Mouse (Mus musculus) midbrain, embryonic 16.5 days (tissue): ENCODE results near the gene Znhit3. TPM values are rescaled to one million over a fixed set of nuclear protein-coding genes. Genes with fewer than 3 reads are reported as not detected.

Experiments
- ATAC-seq: fragments of 200-750 bp; cut with Nextera tagmentation; 2 replicates; pipeline ENCODE4 v1.8.0; 2017; ENCODE audit warnings: moderate TSS enrichment
- H3K27ac ChIP-seq: fragments of 300-500 bp; sonication (generic); 2 replicates; pipeline ENCODE4 v1.5.1; 2014; ENCODE audit warnings: mild to moderate bottlenecking, low read length, mixed read lengths
- H3K27me3 ChIP-seq: fragments of 300-500 bp; sonication (generic); 2 replicates; pipeline ENCODE4 v1.6.1; 2014; ENCODE audit warnings: low read depth, low read length, mixed read lengths; ENCODE audit not compliant: control insufficient read depth, insufficient read depth
- H3K36me3 ChIP-seq: fragments of 300-500 bp; sonication (generic); 2 replicates; pipeline ENCODE4 v1.6.1; 2014; ENCODE audit warnings: mild to moderate bottlenecking, low read length, moderate library complexity, mixed read lengths; ENCODE audit not compliant: control insufficient read depth, insufficient read depth
- H3K4me1 ChIP-seq: fragments of 300-500 bp; sonication (generic); 2 replicates; pipeline ENCODE4 v1.6.1; 2014; ENCODE audit warnings: mild to moderate bottlenecking, low read length, mixed read lengths; ENCODE audit not compliant: control insufficient read depth, insufficient read depth
- H3K4me2 ChIP-seq: fragments of 300-500 bp; sonication (generic); 2 replicates; pipeline ENCODE4 v1.6.1; 2014; ENCODE audit warnings: mild to moderate bottlenecking, low read length, mixed read lengths
- H3K4me3 ChIP-seq: fragments of 300-500 bp; sonication (generic); 2 replicates; pipeline ENCODE4 v1.5.1; 2014; ENCODE audit warnings: low read depth, mild to moderate bottlenecking, low read length, moderate library complexity, mixed read lengths
- H3K9ac ChIP-seq: fragments of 300-500 bp; sonication (generic); 2 replicates; pipeline ENCODE4 v1.6.1; 2014; ENCODE audit warnings: low read depth, low read length, mixed read lengths
- H3K9me3 ChIP-seq: fragments of 300-500 bp; sonication (generic); replicated peaks from 2 replicates; pipeline ENCODE4 v1.6.1; 2014; ENCODE audit warnings: mild to moderate bottlenecking, low read length, mixed read lengths; ENCODE audit not compliant: control insufficient read depth, poor library complexity, severe bottlenecking
- WGBS: fragments of 180-500 bp; shearing (Covaris S2); extraction: QIAGEN DNeasy Blood & Tissue Kit; methylation state at CpG from one replicate; pipeline ENCODE4 v1.1.7; 2014; 5-methylcytosine and 5-hydroxymethylcytosine counted together
- polyA plus RNA-seq: library from polyadenylated mRNA; unstranded; fragments of >200 nt; fragmentation: Nextera tagmentation; extraction: Ambion mirVana; gene quantifications from 2 replicates; pipeline ENCODE4 v1.2.1, GENCODE M21; 2015

Gene Znhit3
- polyA plus RNA-seq, 1 experiment from 2014 or later: 63.4 TPM

DNA sequence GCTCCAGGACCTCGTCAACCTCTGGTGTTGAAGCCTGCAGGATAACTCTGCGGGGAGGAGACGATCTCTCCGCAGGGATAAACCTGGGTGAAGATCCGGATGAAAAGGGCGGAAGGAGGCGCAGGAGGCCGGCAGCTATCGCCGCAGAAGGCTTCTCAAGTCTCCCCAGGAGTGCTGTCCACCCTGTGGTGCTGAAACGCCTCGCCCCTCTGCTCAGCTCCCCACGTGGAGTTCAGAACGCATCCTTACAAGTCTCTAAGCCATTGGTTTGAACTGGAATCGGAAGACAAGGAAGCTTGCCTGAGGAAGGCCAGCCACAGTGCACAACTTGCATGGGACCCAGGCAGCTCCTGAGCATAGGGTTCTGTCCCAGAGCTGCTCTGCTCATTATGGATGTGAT is 27.8 kb upstream of the Znhit3 start:
- no peaks in the 10 kb centered on the region for H3K9me3 ChIP-seq
- H3K27ac ChIP-seq: no peak overlapping the region
- peaks cover 19% of the 10 kb centered on the region for H3K4me1 ChIP-seq
- no peaks in the 10 kb centered on the region; the same call in 1 of the 2 replicates for H3K27me3 ChIP-seq
- no peak for ATAC-seq
- H3K9ac ChIP-seq: peak overlapping the region; percentile 38; the same call in 1 of the 2 replicates
- no peaks in the 10 kb centered on the region for H3K36me3 ChIP-seq
- H3K4me3 ChIP-seq: peak overlapping the region; percentile 8; the same call in 1 of the 2 replicates
- WGBS: 2% methylated on average over 15 of the region's 15 CpGs
- peak overlapping the region; percentile 44 for H3K4me2 ChIP-seq

DNA sequence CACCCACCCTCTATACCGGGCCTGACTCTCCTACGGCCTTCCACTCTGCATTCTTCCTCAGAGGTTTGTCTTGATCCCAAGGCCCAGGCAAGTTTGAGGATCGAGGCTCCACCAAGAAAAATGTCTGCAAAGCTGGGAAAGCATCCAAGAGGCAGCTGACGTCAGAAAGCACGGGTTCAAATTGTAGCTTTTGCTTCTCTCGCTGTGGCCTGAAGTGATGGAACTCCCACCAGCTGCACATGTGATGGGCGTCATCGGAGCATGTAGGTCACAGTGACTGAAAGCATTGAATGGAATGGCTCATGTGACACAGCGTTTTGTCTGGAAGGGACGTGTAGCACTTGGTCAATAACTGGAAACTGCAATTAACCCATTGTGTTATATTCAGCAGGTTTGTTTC is 24.0 kb upstream of the Znhit3 start:
- no peaks in the 10 kb centered on the region for H3K36me3 ChIP-seq
- no peak overlapping the region for H3K4me2 ChIP-seq
- H3K9me3 ChIP-seq: no peaks in the 10 kb centered on the region
- H3K27me3 ChIP-seq: no peaks in the 10 kb centered on the region
- H3K4me1 ChIP-seq: peaks cover 18% of the 10 kb centered on the region
- no peak overlapping the region for H3K4me3 ChIP-seq
- 69% methylated on average over 10 of the region's 10 CpGs for WGBS
- H3K27ac ChIP-seq: no peak overlapping the region
- no peak overlapping the region for H3K9ac ChIP-seq
- no peak for ATAC-seq

DNA sequence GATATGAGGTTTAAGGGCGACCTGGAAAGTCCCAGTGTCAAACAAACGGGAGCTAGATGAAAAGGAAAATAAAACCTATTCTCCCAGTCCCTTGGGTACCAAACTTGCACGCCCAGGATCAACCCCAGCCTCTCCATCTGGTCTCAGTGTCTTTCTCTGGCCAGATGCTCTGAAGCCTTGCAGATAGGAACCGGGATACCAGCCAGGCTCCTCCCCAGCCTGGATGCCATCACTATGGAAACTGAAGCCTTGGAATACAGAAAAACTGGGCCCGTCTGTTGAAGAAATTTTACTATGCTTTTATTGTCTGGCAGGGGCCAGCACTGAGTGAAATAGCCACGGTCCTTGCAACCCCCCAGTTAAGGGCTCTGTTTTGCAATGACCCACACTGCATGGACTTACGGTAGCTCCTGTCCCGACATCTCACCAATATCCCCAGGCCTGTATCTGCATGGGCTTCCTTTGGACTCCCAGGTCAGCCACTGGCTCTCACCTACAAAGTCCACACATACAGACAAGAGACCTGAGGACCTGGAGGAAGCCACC is 23.4 kb upstream of the Znhit3 start:
- ATAC-seq: peak; percentile 11
- Histone ChIP-seq H3K4me1 (peaks cover 16% of the 10 kb centered on the region), H3K9me3 (no peaks in the 10 kb centered on the region), H3K27me3 (no peaks in the 10 kb centered on the region), H3K27ac (no peak overlapping the region), H3K9ac (no peak overlapping the region), H3K36me3 (no peaks in the 10 kb centered on the region), H3K4me3 (no peak overlapping the region), H3K4me2 (no peak overlapping the region)
- 52% methylated on average over 8 of the region's 8 CpGs for WGBS

DNA sequence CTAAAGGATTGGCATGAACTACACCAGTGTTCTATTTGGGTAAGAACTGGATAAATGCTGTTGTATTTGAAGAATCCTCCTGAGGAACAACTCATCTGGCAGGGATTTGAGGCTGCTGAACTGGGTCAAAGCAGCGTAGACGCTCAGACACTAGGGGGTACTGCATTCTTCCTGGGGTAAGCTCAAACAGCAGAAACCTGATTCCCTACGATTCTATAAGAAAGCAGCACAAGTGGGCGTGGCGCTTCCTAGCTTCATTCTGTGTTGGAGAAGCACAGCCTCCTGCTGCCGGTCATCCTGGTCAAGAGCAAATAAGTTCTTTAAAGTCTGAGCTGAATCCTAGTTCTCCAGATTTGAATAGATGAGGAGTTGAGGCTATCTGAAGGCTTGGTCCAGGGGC is 16.1 kb upstream of the Znhit3 start:
- Histone ChIP-seq H3K4me1 (no peaks in the 10 kb centered on the region), H3K4me2 (no peak overlapping the region), H3K9me3 (no peaks in the 10 kb centered on the region), H3K4me3 (no peak overlapping the region), H3K27me3 (no peaks in the 10 kb centered on the region), H3K27ac (no peak overlapping the region), H3K36me3 (no peaks in the 10 kb centered on the region), H3K9ac (no peak overlapping the region)
- ATAC-seq: no peak
- WGBS: 10% methylated on average over 6 of the region's 6 CpGs

DNA sequence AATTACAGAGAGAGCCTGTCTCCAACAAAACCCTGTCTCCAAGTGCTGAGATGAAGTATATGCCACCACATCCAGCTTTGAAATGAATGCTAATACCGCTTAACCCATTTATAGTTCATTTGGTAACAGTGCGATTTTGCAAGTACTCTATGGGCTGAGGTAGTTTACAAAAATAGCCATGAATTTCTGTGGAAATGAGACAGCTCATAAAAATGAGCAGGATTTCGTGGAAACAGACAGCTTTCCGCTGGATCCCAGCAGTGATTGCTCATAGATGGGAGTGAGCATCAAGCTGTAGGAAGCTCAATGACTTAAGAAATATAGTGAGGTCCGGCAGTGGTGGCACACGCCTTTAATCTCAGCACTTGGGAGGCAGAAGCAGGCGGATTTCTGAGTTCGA is 4.8 kb upstream of the Znhit3 start:
- Histone ChIP-seq H3K9ac (no peak overlapping the region), H3K9me3 (no peaks in the 10 kb centered on the region), H3K36me3 (no peaks in the 10 kb centered on the region), H3K27me3 (no peaks in the 10 kb centered on the region), H3K4me3 (no peak overlapping the region), H3K4me2 (no peak overlapping the region), H3K4me1 (peaks cover 5% of the 10 kb centered on the region; the same call in 1 of the 2 replicates), H3K27ac (no peak overlapping the region)
- no peak for ATAC-seq
- 83% methylated on average over 8 of the region's 8 CpGs for WGBS

DNA sequence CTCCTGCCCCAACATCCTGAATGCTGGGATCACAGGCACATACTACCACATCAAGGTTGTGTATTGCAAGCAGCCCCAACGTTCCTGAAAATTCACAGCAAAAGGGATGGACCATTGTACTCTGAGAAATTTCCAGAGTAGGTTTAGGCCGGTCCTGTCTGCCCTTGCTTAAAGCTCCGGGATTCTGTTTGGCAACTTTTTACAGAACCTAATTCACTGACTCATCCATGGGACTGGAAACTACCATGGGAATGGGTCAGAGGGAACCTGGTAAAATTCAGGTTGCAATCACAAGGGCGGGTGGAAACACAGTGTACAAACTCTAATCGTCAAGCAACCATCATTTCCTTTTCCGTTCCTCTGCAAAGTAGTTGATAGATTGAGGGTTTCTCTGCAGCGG is 3.8 kb upstream of the Znhit3 start:
- no peak overlapping the region for H3K4me2 ChIP-seq
- no peaks in the 10 kb centered on the region for H3K9me3 ChIP-seq
- no peaks in the 10 kb centered on the region for H3K36me3 ChIP-seq
- H3K9ac ChIP-seq: no peak overlapping the region
- H3K27ac ChIP-seq: no peak overlapping the region
- peaks cover 11% of the 10 kb centered on the region for H3K4me1 ChIP-seq
- H3K27me3 ChIP-seq: no peaks in the 10 kb centered on the region
- WGBS: 76% methylated on average over 7 of the region's 7 CpGs
- H3K4me3 ChIP-seq: no peak overlapping the region
- no peak for ATAC-seq

DNA sequence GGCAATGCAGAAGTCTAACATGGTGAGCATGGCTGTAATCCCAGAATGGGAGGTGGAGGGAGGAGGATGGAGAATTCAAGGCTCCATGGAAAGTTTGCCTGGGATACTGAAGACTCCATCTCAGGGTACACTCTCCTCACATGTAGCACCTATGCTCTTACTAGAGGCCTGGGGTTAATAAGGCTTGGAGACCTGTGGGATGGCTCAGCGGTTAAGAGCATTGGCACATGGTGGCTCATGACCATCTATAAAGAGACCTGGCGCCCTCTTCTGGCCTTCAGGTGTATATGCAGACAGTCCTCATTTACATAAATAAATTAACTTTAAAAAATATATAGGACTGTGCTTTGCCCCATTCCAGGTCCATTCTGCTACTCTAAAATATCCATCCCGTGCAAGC is 3.1 kb upstream of the Znhit3 start:
- H3K4me1 ChIP-seq: peaks cover 16% of the 10 kb centered on the region
- H3K9ac ChIP-seq: no peak overlapping the region
- no peaks in the 10 kb centered on the region for H3K9me3 ChIP-seq
- ATAC-seq: no peak
- H3K4me3 ChIP-seq: no peak overlapping the region
- no peaks in the 10 kb centered on the region for H3K27me3 ChIP-seq
- no peak overlapping the region for H3K4me2 ChIP-seq
- no peaks in the 10 kb centered on the region for H3K36me3 ChIP-seq
- no peak overlapping the region for H3K27ac ChIP-seq
- WGBS: 40% methylated on average over 3 of the region's 3 CpGs

DNA sequence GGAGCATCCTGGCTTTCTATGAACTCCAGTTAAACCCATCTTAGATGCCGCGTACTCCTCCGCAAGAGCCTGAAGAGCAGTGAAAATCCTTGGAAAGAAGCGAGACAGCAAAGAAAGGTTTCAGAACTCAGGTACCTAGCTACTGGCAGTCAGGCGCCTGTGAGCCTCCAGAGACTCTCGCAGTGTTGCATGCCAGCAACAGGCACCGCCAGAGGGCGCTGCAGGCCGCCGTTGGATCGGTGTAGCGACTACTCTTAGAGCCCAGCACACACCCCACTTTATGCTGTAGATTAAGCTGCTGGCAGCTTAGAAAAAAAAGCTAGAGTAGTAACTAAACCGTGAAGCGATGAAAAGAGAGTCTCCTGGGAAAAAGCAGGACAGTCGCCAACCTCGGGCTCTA is 2.3 kb upstream of the Znhit3 start:
- Histone ChIP-seq H3K27me3 (no peaks in the 10 kb centered on the region), H3K27ac (no peak overlapping the region), H3K4me2 (peak overlapping the region; percentile 33), H3K36me3 (no peaks in the 10 kb centered on the region), H3K4me1 (peaks cover 18% of the 10 kb centered on the region), H3K4me3 (no peak overlapping the region), H3K9me3 (no peaks in the 10 kb centered on the region), H3K9ac (no peak overlapping the region)
- peak; percentile 79; the same call in 1 of the 2 replicates for ATAC-seq
- WGBS: 6% methylated on average over 16 of the region's 16 CpGs

DNA sequence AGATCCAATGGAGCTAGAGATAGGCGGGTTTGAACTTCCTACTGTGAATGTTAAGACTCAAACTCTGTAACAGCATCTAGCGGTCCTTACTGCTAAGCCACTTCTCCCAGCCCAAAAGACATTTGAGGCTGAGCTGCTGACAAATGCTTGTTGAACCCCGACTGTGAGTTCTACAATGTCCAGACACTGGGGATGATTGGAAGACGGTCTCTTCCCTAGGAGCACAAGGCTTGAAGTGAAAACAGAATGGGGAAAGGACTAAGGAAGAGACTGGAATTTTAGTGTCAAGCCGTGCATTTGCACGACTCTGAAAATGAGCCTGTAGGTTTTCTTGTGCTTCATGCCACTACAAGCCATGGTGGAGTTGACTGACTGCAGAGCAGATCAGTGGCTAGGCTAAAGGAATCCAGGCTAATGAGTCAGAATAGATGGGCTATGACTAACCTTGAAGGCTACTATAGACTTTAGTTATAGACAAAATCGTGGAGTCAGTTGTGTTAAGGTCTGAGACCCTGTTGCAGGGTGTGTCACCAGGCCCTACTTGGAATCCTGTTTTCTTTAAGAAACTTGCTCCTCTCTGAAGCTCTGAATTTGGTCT is 636 bp upstream of the Znhit3 start:
- ATAC-seq: peak; percentile 10; the same call in 1 of the 2 replicates
- 57% methylated on average over 7 of the region's 7 CpGs for WGBS
- Histone ChIP-seq H3K36me3 (no peaks in the 10 kb centered on the region; the same call in 1 of the 2 replicates), H3K27ac (peak overlapping the region; percentile 61), H3K4me2 (peak overlapping the region; percentile 51), H3K4me1 (peaks cover 18% of the 10 kb centered on the region), H3K9me3 (no peaks in the 10 kb centered on the region), H3K27me3 (no peaks in the 10 kb centered on the region), H3K4me3 (peak overlapping the region; percentile 96), H3K9ac (peak overlapping the region; percentile 52; the same call in 1 of the 2 replicates)
